Mouse (Mus musculus) spleen, adult 2 months (tissue): ENCODE results near the gene Dhx37. TPM values are rescaled to one million over a fixed set of nuclear protein-coding genes. Genes with fewer than 3 reads are reported as not detected.
A peak's percentile ranks its signal among the peaks of the same experiment; 100 is the strongest.
"Not testable (repeated sequence)": the region's sequence is repeated elsewhere in the genome, so short reads cannot be mapped to it uniquely, and the experiment has no call there.

ENCODE experiments used
- DNase-seq, 2 experiments: peaks; one replicate each; pipeline versions ENCODE4 v3.0.0 to v3.0.0-alpha.2; 2012 to 2021; ENCODE audit warnings: low spot score in 2 of 2, low read depth in 1 of 2
- H3K27ac ChIP-seq: fragments of 200-500 bp; 2 replicates; pipeline ENCODE4 v1.5.1; 2012; ENCODE audit warnings: low read length, inconsistent platforms; ENCODE audit not compliant: insufficient read depth
- H3K27me3 ChIP-seq: fragments of 200-500 bp; 2 replicates; pipeline ENCODE4 v1.6.1; 2012; ENCODE audit warnings: mild to moderate bottlenecking, moderate library complexity, low read length, inconsistent platforms; ENCODE audit not compliant: control insufficient read depth, insufficient read depth
- H3K36me3 ChIP-seq: fragments of 200-500 bp; 2 replicates; pipeline ENCODE4 v1.6.1; 2012; ENCODE audit warnings: mild to moderate bottlenecking, low read length, inconsistent platforms; ENCODE audit not compliant: control insufficient read depth, insufficient read depth
- H3K4me1 ChIP-seq: fragments of 200-500 bp; 2 replicates; pipeline ENCODE4 v1.6.1; 2011; ENCODE audit warnings: inconsistent platforms; ENCODE audit not compliant: control insufficient read depth, insufficient read depth, insufficient read length
- H3K4me3 ChIP-seq: fragments of 200-500 bp; 2 replicates; pipeline ENCODE4 v1.5.1; 2011; ENCODE audit warnings: mild to moderate bottlenecking, inconsistent platforms; ENCODE audit not compliant: insufficient read depth, insufficient read length; ENCODE audit errors: extremely low read depth
- CTCF ChIP-seq: fragments of 200-500 bp; IDR thresholded peaks from 2 replicates; pipeline ENCODE4 v1.5.1; 2011; ENCODE audit warnings: mild to moderate bottlenecking, inconsistent platforms; ENCODE audit not compliant: insufficient read depth, insufficient read length, insufficient replicate concordance; ENCODE audit errors: extremely low read depth
- POLR2A ChIP-seq: fragments of 200-500 bp; IDR thresholded peaks from 2 replicates; pipeline ENCODE4 v1.6.1; 2011; ENCODE audit warnings: low read depth, low read length, inconsistent platforms
- WGBS: fragments of 180-500 bp; shearing (Covaris S2); methylation state at CpG from one replicate; pipeline ENCODE4 v1.1.7; 2018; 5-methylcytosine and 5-hydroxymethylcytosine counted together
- polyA plus RNA-seq: library from polyadenylated mRNA; depleted of rRNA; stranded (reverse); fragments of >200 nt; gene quantifications from 2 replicates; pipeline ENCODE4 v1.2.3, GENCODE M21; 2012

The Dhx37 gene
- polyA plus RNA-seq, 1 experiment = 17.0 TPM

DNA sequence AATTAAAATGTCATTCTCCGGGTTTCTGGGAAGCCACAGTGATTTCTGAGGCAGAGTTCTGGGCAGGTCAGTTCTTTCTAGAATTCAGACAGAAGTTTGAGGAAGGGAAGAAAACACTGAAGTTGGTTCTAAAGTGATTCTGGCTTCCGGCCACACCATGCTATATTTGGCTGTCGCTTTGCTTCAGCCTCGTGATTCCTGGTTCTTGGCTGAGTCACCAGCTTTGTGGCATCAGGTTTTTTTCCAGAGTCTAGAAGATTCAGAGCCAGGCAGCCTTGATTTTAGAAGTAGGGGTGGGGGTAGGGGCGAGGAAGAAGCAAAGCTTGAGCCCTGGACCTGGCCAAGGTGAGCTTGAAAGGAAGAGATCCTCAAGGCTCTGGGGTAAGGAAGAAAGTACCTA is 42.3 kb downstream of the Dhx37 start:
- WGBS = 8% methylated on average over 5 of the region's 5 CpGs
- Histone ChIP-seq H3K36me3 (peaks cover 6% of the 10 kb centered on the region), H3K27ac (peak overlapping the region; percentile 93), H3K4me3 (0 out of 2 replicates have a peak overlapping the region, but pooled peaks have one; percentile 11), H3K27me3 (no peaks in the 10 kb centered on the region), H3K4me1 (peaks cover 8% of the 10 kb centered on the region; the same call in 1 of the 2 replicates)
- peak; percentile 34 to 63 for DNase-seq
- TF ChIP-seq CTCF (no peak), POLR2A (no peak)

GRCm38 (mm10) chr5:125390906-125391477 is 42.9 kb downstream of the Dhx37 start:
- no peak for DNase-seq
- Histone ChIP-seq H3K36me3 (peaks cover 6% of the 10 kb centered on the region), H3K27ac (peak overlapping the region; percentile 71), H3K27me3 (no peaks in the 10 kb centered on the region), H3K4me3 (no peak overlapping the region), H3K4me1 (peaks cover 8% of the 10 kb centered on the region; the same call in 1 of the 2 replicates)
- TF ChIP-seq POLR2A = no peak
- 69% methylated on average over 3 of the region's 3 CpGs for WGBS

DNA sequence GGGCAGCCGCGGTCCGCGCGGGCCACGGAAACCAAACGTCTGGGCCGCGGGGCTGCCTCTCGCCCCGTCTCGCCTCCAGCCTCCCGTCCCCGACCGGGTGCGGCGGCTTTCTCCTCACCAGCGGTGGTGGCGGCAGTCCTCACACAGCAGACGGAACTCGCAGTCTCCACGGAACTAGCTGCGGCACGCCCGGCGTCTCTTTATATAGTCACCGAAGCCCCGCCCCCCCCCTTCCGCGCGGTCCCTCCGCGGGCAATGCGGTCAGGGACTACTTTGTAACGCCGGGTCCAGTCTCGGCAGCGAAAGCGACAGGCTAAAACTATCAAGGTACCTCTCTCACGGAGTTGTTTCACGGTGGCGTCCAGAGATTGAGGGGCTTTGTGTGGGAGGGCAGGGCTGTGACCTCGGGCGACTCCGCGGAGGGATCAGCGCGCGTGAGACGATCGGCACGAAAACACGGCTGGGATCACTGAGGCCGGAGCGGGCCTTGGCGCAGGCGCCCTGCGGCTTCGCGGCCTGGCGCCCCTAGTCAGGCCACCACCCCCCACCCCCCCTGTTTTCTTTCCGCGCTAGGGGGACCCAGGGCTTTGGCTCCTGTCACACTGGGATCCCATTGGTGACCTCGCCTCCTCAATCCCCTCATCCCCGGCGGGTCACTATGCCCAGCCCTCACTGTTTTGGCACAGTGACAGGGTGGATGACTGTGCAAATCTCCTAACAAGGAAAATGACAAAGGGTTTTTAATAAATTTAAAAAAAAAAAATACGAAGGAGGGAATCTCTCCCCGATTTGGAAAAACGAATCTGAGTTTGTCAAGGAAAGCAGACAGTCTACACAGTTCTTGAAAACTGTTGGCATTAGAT is 44.1 kb downstream of the Dhx37 start, which contains the start of gene Ubc:
Ubc (minus strand) TSS at position 624 of the 863 bp plus-strand sequence.
- under 1% methylated on average over 69 of the region's 69 CpGs for WGBS
- peaks cover 14% of the 10 kb centered on the region for H3K36me3 ChIP-seq
- H3K27ac ChIP-seq = peak within 1 kb of the TSS; percentile 97
- H3K4me3 ChIP-seq = peak within 1 kb of the TSS; percentile 93
- TF ChIP-seq CTCF (no peak), POLR2A (peak; percentile 100)
- H3K4me1 ChIP-seq = peaks cover 8% of the 10 kb centered on the region; the same call in 1 of the 2 replicates
- no peaks in the 10 kb centered on the region for H3K27me3 ChIP-seq
- peak; percentile 70 to 85 for DNase-seq

GRCm38 (mm10) chr5:125389131-125389578 is 44.8 kb downstream of the Dhx37 start, which contains the start of gene Gm10382:
Gene Gm10382 (plus strand): TSS chr5:125389322.
- 1% methylated on average over 41 of the region's 41 CpGs for WGBS
- peak; percentile 79 to 88 for DNase-seq

GRCm38 (mm10) chr5:125388358-125389092 is 45.4 kb downstream of the Dhx37 start:
- TF ChIP-seq CTCF = no peak
- no peak for TF ChIP-seq POLR2A
- Histone ChIP-seq H3K27me3 (no peaks in the 10 kb centered on the region), H3K4me3 (peak overlapping the region; percentile 93), H3K4me1 (peaks cover 7% of the 10 kb centered on the region), H3K27ac (peak overlapping the region; percentile 97), H3K36me3 (peaks cover 20% of the 10 kb centered on the region)
- 8% methylated on average over 13 of the region's 13 CpGs for WGBS
- no peak for DNase-seq

More at GRCm38 (mm10) chr5:125389131-125389578, 44.8 kb downstream of the Dhx37 start, which contains the start of gene Gm10382:
- TF ChIP-seq POLR2A (peak; percentile 40), CTCF (no peak)
- Histone ChIP-seq H3K27me3 (no peaks in the 10 kb centered on the region), H3K36me3 (peaks cover 20% of the 10 kb centered on the region), H3K4me1 (peaks cover 8% of the 10 kb centered on the region; the same call in 1 of the 2 replicates), H3K27ac (peak within 1 kb of the TSS; percentile 97), H3K4me3 (peak within 1 kb of the TSS; percentile 93)

DNA sequence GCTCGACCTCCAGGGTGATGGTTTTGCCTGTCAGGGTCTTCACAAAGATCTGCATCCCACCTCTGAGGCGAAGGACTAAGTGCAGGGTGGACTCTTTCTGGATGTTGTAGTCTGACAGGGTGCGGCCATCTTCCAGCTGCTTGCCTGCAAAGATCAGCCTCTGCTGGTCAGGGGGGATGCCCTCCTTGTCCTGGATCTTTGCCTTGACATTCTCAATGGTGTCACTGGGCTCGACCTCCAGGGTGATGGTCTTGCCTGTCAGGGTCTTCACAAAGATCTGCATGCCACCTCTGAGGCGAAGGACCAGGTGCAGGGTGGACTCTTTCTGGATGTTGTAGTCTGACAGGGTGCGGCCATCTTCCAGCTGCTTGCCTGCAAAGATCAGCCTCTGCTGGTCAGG is 46.6 kb downstream of the Dhx37 start:
- H3K27me3 ChIP-seq, H3K27ac ChIP-seq, DNase-seq, H3K4me1 ChIP-seq, H3K4me3 ChIP-seq: not testable (repeated sequence)
- peaks cover 20% of the 10 kb centered on the region for H3K36me3 ChIP-seq
- WGBS = 78% methylated on average over 5 of the region's 6 CpGs
